Mouse (Mus musculus): Measurements from ENCODE around the gene Crot.

Crot gene

GRCm38 (mm10) chr5:8941266-8941665 is 55.9 kb downstream of the Crot start:
- ChIA-PET CTCF (interaction anchor here in 3 of 4 experiments (0.6 to 1.4 kb wide), 8 partner anchors 24 to 405 kb away, joined by 3 to 10 read pairs (median 3); no protein-coding TSS in a partner anchor), POLR2A (interaction anchor here in 2 of 4 experiments (0.5 to 1.3 kb wide), 2 partner anchors 56 to 460 kb away, joined by 3 read pairs; partner anchors contain the start of gene Crot (in 1 of the 2))

GRCm38 (mm10) chr5:8937965-8938364 is 59.2 kb downstream of the Crot start:
- ChIA-PET CTCF (no interaction called here), POLR2A (no interaction called here)

GRCm38 (mm10) chr5:8928440-8928839 is 68.7 kb downstream of the Crot start:
- ChIA-PET POLR2A (no interaction called here), CTCF (no interaction called here)

GRCm38 (mm10) chr5:8917069-8917468 is 80.1 kb downstream of the Crot start:
- POLR2A ChIA-PET: no interaction called here
- CTCF ChIA-PET: no interaction called here

- CTCF ChIA-PET: no interaction called here
- POLR2A ChIA-PET: no interaction called here
Measured at GRCm38 (mm10) chr5:8916400-8916799, 80.7 kb downstream of the Crot start.

Measured in embryonic stem cell, embryonic (primary cell).